Mouse (Mus musculus) liver, postnatal 0 days (tissue): ENCODE measurements around the gene Cyp26b1.

ENCODE experiments used
- CTCF ChIP-seq: sonication (generic); IDR thresholded peaks from 2 replicates; pipeline ENCODE4 v1.5.1; 2016; ENCODE audit warnings: antibody characterized with exemption, low read depth
- EP300 ChIP-seq: IDR thresholded peaks from 2 replicates; pipeline ENCODE4 v1.6.1; 2016; ENCODE audit warnings: antibody characterized with exemption, low read depth, mild to moderate bottlenecking

- TF ChIP-seq CTCF (no peak), EP300 (no peak)
Measured at GRCm38 (mm10) chr6:84569590-84569989, 24.1 kb downstream of the Cyp26b1 start.
